Mouse (Mus musculus): ENCODE measurements at regions not wholly inside any gene's neighbourhood (a gene's known extent, or its start where the extent isn't known, plus 50 kb on each side); places are given as distances from the start of the nearest gene placed in this dataset.

DNA sequence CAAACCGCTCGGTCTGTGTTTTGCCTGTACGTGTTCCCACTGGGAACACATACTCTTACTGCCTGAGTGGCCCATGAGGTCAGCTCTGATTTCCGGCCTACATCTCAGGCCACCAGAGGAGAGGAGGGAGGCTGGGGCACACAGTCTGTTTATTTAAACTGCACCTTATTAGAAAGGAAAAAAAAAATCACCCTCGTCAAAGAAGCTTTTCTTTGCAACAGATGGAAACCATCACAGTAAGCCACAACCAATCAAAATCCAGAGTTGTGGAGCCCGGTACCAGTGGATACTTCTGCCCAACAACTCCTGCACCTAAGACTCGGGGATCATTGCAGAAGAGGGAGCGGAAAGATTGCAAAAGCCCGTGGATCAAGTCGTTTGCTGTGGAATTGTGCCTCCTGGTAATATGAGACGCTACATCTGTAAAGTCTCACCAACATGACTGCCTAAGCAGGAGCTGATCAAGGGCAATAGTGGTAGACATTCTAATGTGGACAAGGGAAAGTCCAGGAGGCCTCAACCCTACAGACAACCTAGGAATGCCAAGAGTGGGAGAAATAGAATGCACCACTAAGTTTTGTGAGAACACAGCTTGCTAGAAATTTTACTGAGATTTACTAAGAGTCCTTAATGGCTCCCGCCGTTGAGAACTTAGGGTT, 60.5 kb downstream of the Uqcrfs1 start:
- no peak for DNase-seq

GRCm38 (mm10) chr13:30479128-30479666, 66.0 kb downstream of the Uqcrfs1 start:
- DNase-seq = no peak

DNA sequence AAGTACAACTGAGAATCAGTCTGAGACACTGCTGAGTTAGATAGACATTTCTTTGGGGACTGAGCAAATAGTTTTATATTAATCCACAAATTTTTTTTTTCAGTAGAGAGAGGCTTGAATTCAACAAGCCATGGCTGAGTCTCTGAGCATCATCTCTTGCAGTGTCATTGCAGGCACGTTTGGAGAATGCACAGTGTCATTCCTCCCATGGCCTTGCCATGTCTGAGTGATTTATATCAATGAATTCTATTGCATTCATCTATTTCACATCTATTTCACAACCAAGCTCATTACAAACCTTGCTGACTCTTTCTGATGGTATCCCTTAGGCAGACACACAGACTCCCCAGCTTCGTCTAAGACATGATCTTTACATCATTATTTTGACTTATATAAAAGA, 66.6 kb downstream of the Uqcrfs1 start:
- DNase-seq = no peak

DNA sequence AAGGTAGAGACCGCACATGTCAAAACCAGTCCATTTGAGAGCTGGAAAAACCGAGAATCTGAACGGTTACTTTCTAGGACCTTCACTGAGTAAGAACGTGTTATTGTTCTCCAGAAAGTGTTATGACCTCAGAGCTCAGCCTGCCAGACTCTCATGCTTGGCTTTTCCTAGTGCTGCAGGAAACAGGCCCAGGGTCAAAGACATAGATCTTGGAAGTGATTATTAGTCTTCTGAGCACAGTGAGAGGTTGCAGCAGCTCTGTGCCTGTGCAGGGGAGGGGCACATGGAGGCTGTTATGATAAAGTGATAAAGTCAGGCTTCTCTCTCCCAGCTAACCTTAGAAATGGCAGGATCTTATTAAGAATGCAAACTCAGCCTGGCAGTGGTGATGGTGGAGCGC, 73.9 kb downstream of the Uqcrfs1 start:
- peak; percentile 4 for DNase-seq

- DNase-seq = no peak
Observed at GRCm38 (mm10) chr13:30467104-30467503, 78.1 kb downstream of the Uqcrfs1 start.

DNA sequence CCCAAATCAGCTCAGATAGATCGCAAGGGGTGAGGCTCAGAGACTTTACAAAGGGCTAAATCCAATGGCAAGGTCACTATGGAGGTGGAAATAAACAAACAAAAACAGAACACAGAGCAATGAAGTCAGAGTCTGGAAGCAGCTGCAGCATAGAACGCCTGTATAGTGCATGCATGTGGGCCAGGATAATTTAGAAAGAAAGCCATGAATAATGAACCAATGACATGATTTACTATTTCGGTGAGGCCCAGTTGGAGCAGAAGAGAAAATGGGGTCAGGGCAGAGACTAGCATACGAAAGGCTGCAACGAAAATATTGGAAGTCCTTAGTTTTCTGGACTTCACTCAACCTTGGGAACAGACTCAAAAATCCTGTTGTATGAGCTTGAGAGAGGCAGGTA, 79.7 kb downstream of the Uqcrfs1 start:
- no peak for DNase-seq

- DNase-seq = no peak
Observed at GRCm38 (mm10) chr13:30455278-30455681, 89.9 kb downstream of the Uqcrfs1 start.

DNA sequence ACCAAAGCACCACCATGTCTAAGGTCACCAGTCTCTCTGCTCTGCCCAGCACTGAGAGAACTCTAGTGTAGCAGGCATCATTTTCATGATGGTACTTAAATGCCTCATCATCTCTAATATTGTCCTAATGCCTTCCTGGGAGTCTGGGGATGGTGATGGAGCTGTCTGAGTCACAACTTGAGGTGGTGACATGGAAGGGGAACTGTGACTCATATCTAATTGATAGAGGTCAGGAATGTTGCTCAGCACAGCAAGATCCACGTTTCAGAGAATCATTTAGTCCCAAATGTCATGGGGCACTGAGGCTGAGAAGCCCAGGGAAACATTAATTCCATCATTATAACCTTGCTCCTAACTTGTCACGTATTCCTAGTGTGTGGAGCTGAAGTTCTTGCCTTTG, 93.0 kb downstream of the Uqcrfs1 start:
- DNase-seq = no peak

- no peak for DNase-seq
Observed at GRCm38 (mm10) chr13:30448895-30449294, 96.3 kb downstream of the Uqcrfs1 start.

Measured in gastrocnemius, postnatal 10 days (tissue).